Mouse (Mus musculus) regulatory T cell (primary cell): Measurements from ENCODE around the gene Samd15.
"Not testable (repeated sequence)": the region's sequence is repeated elsewhere in the genome, so short reads cannot be mapped to it uniquely, and the experiment has no call there.

Source experiments
- in situ Hi-C: fragments of 300-600 bp; cut with MboI, MseI; formaldehyde crosslinking; loops from one replicate; pipeline ENCODE4 v1.15.1; 2025; ENCODE audit warnings: high pct_unique_total_duplicates

The Samd15 gene

DNA sequence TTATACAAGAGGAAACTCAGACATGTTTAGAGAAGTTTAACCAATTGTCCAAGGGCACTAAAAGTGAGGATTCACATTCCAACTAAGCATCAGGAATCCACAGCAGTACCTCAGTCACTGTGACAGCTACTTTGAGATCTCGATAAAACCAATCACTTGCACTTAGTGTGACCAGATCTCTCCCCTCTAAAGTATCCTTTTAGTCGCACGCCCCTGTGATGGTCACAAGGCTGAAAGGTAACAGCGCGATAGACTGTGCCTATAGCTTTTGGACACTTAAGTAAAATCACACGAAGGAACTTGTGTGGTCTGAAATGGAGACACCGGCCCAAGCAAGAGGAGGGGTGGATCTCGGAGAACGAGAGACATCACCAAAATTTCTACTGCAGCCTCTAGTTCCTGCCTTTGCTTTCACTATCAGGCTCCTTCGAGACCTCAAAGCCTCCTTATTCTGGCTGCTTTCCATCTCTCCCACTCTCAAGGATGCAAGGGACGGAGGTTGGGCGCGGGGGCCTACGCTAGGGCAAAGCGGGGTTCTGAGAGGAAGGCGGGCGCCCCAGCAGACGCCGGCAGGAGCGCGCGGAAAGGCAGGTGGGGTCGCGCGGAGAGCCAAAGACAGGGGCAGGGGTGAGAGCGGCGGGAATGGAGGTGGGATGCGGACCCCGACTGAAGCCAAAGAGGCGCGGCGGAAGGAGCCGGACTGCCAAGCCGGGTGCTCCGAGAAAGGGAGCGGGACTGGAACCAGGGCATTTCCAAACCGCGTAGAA is at the start of gene Samd15:
Gene Samd15, plus strand, starts transcription at position 518 of the 767 bp plus-strand sequence.
- in situ Hi-C loops, result no loop called here

DNA sequence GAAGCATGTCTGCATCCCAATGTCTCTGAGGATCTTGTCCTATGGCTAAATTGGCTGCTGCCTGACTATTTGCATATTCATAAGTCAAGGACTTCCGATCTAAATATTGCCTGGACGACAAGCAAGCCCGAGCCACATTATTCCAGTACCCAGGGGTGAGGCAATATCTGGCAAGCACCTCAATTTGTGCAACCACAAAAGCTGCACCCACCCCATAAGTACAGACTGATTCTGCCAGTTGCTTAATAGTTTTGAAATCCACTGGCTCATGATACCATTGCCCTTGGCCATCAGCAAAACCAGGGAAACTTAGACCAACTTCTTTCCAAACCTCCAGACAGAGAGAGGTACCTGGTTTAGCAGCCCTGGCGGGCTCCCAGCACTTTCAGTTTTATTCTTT is 45.1 kb upstream of the Samd15 start:
- in situ Hi-C loops, result loop anchor here (5.0 kb wide), 1 partner anchor 48 kb away; the partner anchor contains the start of gene Tmed8

DNA sequence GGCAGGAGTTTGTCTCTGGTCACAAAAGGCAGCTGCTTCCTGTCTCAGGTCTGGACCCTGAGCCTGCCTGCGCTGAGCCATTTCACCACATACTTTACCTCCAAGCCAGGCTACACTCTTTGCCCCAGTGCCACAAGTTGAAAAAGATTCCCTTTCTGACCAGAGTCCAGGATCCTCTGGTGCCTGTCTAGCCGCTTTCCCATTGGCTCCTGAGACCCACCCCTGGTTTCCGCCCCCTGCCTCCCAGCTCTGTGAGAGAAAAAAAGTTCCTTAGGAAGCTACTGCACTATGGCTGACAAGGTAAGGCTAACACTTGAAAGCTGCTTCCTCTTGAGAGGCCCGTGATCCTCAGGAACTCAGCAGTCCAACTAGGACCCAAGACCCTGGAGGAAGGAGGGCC is 42.2 kb upstream of the Samd15 start:
- in situ Hi-C loops, result no loop called here

DNA sequence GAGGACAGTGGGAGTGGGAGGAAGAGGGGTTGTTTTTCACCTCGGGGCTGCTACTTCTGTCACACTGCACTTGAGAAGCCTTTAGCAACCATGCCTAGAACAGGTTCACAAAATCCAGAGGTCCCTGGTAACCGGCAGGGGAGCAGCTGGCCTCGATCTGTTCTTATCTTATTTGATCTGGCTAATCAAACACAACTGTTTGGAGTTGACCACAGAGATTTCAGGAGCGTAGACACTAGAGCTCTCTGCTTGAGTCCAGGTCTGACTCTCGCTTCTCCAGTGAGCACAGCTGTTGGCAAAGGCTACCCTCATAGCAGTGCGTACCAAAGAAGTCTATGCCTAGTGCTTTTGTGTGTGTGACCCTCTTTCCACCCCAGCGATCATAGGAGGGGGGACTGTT is 41.4 kb upstream of the Samd15 start:
- in situ Hi-C loops, result no loop called here

DNA sequence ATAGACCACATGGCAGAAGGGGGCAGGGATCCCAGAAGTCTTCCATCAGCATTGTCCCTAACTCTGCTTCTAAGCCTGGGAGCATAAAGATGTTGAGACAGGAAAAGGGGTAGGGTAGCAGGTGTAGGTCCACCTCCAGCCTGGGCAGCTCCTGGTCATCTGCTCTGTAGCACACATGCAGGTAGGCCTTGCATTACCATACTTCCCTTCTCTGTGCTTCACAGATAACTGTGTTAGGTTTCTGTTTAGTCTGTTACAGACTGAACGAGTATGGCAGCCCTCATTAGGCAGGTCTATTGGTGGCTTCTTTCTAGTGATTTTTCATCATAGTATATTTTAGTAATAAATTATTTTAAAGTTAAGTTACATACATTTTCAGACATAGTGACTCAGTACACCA is 39.2 kb upstream of the Samd15 start:
- in situ Hi-C loops, result no loop called here

DNA sequence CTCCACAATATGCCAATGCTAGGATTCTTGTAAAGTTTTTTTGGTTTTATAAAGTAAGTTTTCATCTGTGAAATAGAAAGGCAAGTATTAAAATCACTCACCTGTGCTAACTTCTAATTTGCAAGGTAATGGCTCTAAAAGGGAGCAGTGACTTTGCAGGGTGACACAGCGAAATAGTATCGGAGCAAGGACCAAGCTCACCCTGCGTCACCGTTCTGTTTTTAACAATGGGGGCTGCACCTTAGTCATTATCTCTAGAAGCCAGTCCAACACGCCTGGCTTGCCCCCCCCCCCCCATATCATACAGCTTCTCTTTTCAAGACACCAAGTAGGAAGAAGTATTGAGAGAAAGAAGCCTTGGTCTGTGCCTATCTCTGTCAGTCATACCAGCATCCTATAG is 38.7 kb upstream of the Samd15 start:
- in situ Hi-C loops, result no loop called here

DNA sequence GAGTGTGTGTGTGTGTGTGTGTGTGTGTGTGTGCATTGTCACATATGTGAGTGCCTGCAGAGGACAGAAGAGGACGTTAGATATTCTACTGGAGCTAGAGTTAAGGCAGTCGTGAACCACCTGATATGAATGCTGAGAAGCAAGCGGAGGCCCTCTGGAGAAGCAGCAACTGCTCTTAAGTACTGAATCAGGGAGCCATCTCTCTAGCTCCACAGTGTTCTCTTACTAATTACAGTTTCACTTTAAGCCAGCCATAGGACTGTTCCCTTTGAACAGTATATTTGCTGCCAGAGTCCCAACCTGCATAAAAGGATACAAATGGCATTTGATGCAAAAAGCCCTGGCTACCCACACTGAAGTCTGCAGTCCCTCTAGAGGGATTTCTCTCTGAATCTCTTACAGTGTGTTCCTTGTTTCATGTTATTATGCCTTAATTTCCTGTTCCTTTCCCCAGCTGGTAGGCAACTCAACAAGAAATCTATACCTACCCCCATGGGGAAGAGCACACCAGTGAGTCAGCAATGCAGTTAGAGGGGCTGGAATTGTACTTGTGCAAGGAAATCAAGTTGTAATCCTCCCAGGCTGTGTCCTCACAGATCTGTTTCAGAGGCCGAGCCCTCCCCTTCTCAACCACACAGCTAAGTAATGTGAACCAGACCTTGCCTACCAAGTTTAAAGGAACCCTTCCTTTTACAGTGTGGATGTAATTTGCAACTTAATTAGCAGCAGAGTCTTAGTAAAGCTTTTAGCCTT is 24.2 kb upstream of the Samd15 start:
- in situ Hi-C loops, result no loop called here

DNA sequence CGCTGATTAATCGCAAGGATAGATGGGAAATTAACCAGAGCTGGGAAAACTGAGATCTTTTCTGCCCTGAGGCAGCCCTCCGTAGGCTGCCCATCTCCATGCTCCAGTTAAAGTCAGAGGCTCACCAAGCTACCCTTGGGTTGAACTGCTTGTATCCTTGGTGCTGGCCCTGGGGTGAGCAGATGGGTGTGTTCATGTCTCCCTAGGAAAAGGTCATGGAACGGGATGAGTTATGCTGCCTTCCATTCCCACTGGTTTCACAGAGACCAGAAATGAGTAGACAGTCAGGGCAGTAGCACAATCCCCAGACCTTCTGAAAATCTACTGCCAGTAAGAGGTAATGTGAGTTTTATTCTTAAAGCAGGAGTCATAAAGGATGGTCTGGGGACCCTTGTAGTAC is 21.9 kb upstream of the Samd15 start:
- in situ Hi-C loops, result no loop called here

DNA sequence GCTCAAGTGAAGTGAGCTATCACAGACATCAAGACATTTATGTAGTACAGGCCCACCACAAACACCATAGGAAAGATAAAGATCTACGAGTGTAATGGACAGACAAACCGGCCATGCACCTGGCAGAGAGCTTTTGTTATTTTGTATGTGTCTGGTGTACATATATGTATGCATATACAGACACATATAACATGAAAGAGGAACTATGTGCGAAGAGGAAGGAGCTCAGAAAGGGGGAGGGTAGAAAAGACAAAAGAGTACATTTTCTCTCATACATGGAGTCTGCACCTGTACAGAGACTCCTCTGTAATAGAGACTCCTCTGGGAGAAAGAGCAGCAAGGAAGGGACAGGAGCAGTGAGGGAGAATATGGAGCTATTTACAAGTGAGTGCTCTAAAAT is 6.5 kb upstream of the Samd15 start:
- in situ Hi-C loops, result no loop called here

DNA sequence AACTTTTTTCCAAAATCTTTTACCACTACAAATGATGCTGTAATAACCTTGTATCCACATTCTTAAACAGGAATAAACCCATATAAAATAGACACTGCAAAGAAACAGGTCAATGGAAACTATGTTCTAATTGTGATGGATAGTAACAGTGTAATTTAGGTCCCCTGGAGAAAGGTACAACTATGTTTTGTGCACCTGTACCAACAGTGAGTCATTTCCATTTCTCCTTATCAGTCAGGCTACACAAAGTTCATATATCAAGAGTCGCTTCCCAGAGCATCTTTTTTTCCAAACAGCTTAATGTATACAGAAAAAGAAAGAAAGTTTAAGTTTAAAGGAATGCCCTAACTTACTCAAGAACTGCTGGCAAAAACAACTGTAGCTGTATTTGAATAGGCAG is 4.5 kb upstream of the Samd15 start:
- in situ Hi-C loops, result no loop called here

DNA sequence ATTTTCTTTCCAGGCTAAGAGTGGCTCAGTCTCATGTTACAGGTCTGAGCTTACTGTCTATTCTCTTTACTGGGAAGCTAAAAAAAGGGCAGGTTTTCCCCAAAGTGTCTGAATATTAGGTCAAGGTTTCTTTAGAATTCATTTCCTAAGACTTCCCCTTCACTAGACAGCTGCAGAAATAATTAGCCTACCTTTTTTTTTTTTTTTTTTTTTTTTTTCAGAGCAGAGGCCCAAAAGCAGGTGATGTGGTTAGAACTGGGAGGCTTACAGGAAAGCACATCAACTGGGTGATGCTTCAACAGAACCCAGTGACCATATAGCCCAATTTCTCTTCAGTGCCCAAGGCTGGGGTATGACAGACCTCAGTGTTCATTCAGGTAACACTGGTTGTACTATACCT is 3.2 kb upstream of the Samd15 start:
- in situ Hi-C loops, result no loop called here

DNA sequence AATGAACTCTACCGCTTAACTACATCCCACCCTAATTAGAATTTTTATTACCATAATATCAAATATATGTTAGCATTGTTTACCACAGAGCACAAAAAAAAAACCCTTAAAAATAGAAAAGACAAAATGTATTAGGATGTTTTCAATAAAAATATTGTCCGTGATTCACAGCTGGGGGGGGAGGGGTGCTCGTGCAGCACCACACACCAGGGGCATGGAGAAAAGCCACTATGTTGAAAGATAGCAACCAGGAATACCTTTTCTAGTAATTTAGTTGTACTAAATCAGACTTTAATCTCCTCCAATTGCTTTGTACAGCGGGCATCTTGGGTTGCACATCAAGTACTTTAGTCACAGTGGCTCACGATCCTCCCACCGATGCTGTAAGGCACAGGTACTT is 731 bp upstream of the Samd15 start:
- in situ Hi-C loops, result no loop called here

DNA sequence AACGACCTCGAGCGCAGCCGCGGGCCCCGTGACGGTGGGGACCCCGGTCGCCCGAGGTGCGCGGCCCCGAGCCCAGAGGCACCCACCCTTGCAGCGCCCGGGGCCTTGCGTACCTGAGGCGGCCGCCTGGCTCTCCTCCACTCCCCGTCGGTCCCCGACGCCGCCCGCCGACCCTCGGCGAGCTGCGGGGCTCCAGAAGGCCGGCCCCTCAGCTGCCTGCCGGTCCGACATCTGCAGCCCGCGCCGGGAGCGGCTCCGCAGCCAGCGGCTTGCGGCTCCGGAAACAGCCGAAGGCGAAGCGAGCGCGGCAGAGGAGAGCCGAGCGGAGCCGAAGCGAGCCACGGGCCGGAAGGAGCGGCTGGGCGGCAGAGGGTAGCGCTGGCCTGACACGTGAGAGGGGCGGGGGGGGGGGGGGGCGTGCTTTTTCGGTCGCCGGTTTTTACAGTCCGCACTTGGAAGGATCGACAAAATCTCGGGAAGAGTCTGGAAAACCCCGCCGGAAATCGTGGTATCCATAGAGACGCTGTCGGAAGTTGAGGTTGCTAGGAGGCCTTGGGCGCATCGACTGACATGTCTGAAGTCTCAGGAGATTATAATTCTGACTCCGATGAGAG is 557 bp downstream of the Samd15 start, which contains the start of gene Tmed8:
Gene Tmed8, minus strand, starts transcription at position 482 of the 614 bp plus-strand sequence.
- in situ Hi-C loops, result loop anchor here (5.0 kb wide), 2 partner anchors 48 to 62 kb away; no protein-coding TSS in a partner anchor

DNA sequence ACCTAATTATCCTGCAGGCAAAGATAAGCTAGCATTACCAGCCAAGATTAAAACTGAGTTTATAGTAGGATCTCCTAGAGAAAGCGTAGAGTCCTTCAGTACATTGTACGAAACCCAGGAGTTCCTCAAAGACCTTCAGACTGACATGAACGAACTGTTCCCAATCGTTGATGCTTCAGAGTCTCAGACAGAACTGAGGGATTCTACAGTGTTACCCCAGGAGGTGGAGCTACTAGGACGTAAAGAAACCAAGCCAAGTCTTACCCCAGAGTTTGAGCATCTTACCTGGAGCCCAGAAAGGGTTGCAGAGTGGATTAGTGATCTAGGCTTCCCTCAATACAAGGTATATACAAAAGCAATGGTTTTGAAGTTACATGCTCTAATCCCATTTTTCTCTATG is 2.2 kb downstream of the Samd15 start:
- in situ Hi-C loops, result loop anchor here (5.0 kb wide), 2 partner anchors 49 to 61 kb away; no protein-coding TSS in a partner anchor

DNA sequence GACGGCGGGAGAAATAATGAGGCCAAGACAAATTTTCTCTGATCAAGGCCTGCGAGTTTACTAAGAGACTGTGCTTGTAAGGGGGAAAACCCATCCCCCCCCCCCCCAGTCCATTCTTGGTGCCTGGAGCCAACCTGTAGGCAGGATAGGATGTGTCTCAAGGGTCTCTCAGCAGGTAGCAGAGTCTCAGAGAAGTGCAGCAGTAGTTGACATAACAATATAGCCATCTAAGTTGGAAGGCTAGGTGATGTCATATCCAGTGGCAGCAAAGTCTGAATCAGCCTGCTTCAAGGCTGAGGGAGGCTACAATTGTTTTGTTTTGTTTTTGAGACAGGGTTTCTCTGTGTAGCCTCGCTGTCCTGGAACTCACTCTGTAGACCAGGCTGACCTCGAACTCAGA is 6.3 kb downstream of the Samd15 start:
- in situ Hi-C loops, result not testable (repeated sequence)

DNA sequence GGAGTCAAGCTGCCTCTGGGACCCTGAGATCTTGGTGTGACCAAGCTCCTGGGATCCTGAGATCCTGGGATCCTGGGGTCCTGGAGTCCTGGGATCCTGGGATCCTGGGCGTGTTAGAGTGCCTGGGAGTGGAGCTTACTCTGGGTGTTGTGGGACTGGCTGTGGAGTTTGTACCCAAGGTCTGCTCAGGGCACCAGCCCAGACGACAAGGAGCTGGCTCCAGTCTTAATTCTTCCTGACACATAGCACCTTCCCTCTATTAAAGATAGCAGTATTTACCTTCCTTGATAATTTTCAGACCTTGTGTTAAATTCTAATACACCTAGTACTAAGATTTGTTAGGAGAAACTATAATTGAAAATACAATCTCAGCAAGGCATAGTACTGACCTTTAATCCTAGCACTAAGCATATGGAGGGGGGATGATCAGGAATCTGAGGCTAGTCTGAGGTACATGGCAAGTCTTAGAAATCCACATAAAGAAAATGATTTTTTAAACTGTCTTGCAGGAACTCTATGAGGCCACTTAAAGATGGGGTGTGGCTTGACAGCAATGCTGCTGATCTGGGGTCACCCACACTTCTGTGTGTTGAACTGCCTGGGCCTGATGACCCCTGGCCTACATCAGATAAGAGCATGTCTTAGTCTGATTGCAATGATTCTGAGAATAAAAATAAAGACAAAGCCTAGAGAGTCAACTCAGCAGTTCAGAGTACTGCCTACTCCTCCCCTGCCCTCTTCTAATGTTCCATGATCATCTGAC is 13.5 kb downstream of the Samd15 start:
- in situ Hi-C loops, result no loop called here

DNA sequence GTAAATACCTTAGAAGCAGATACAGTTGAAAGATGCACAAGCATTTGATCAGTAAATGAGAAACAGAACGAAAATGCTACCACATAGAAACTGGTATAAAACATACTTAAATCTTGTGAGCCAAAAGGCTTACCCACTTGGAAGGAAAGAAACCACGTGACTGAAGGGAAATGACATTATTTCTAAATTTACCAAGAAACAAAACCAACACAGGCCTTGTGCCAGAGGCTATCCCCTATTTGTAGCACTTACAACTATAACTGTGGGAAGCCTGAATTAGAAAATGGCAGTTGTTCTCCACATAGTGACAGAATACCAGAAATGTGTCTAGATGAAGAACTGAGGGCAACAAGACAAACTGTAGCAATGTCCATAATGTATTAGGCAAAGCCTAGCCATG is 16.5 kb downstream of the Samd15 start:
- in situ Hi-C loops, result no loop called here

DNA sequence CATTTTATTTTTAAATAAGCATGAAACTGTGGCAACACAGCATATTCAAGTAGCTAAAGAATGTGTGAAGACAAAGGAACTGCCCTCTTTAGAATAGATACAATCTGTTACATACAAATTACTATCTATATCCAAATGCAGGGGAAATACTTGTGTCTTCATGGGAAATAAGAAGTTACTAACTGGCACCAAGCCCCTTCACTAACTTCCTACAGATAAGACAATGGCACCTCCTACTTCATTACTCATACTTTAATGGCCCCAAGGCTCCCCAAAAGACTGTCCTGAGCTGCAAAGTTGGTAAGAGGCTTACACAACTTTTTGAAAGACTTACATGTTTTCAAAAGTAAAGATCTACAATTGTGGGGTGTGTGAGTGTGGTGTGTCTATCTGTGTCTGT is 18.1 kb downstream of the Samd15 start:
- in situ Hi-C loops, result no loop called here

DNA sequence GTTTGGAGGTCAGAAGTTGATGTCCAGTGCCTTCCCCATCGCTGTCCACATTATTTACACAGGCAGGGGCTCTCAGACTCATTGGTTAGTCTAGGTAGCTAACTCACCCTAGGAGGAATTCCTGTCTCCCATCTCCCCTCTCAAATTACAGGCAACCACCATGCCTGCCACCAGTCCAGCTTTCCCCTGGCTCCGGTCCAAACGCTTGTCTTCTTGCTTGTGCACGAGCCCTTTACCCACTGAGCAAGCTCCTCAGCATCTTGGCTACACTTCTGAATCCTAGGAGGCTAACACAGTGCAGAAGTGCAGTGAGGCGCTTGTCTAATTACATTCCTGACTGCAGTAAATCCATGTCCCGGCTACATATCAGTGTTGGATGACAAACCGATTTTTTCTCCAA is 19.8 kb downstream of the Samd15 start:
- in situ Hi-C loops, result no loop called here

DNA sequence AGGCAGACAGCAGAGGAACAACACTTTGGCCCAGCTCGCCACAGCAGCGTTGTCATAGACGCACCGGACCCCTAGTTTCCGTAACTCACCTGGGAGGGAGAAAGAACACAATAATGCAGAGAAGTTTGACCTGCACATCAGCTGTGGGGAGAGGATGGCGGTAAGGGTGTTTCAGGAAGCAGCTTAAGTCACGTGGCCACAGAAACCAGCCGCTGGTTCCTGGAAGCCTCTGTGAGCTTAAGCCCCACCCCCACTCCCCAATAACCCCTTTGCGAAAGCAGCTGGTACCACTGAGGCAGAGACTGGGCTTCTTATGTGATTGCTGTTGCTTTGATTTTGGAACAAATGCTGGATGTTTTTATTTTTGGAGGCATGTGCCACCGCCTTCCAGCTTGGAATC is 25.4 kb downstream of the Samd15 start:
- in situ Hi-C loops, result no loop called here

DNA sequence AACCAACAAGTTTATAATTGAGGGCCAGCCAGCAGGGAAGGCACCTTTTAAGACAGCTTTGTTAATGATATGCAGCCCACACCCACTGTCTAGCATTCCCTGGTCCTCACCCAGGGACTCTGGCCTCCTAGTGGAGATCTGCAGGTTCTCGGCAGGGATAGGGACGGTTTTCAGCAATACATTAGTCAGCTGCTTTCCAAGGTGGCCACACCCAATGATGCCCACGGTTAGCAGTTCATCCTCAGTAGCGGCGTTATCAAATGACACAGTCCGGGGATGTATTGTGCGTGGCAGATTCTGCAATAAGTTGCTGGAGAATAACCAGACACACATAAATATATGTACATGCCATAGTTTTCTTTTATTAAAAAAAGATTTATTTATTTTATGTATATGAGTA is 27.3 kb downstream of the Samd15 start:
- in situ Hi-C loops, result no loop called here

DNA sequence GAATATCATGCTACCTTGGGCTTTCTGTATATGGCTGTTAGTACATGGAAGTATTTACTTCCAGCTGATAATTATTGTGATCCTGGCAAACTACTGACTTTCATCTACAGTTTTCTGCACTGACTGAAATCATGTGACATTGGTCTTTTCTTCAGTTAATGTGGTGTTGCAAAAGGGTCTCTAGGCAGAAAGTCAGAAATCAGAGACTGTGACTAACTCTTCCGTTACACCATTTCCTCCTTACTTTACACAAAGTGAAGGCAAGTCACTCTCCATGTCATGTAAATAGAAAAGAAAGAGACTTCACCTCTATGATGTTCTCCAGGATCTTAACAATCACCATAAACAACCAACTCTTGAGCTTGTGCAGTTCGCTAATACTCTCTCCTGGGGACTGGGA is 30.1 kb downstream of the Samd15 start:
- in situ Hi-C loops, result no loop called here
